Mouse (Mus musculus) heart, postnatal 0 days (tissue): ENCODE measurements around the gene Arhgap11a.

Source experiments
- CTCF ChIP-seq: IDR thresholded peaks from 2 replicates; pipeline ENCODE4 v1.5.1; 2016; ENCODE audit warnings: antibody characterized with exemption, control low read depth, low read depth
- EP300 ChIP-seq: IDR thresholded peaks from 2 replicates; pipeline ENCODE4 v1.6.1; 2016; ENCODE audit warnings: antibody characterized with exemption, low read depth

DNA sequence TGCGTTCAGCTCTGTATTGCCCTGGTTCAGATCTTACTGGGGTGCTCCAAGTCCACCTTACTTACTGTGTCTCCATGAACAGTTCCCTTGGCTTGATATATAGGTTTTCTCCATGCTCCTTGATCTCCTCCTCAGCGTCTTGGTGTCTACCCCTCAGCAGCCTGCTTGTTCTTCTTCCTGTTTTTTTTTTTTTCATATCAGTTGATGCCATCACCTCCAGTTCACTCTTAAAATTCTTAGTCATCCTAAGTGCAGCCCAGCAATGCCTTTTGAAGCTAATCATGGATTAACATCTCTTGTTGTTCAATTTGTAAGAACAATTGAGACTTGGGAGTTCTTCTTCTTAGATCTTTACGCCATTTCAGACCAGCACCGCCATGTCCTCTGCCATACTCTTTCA, 19.9 kb upstream of the Arhgap11a start:
- no peak for TF ChIP-seq CTCF
- TF ChIP-seq EP300, result no peak
